Mouse (Mus musculus) E14TG2a.4 (cell line): ENCODE measurements around the gene Ehd1.

Experiments used
- CTCF ChIP-seq: conservative IDR thresholded peaks from 2 replicates; pipeline ENCODE4 v1.5.1; 2014; ENCODE audit warnings: low read length
- NANOG ChIP-seq: IDR thresholded peaks from 2 replicates; pipeline ENCODE4 v1.6.1; 2014; ENCODE audit warnings: borderline replicate concordance, low read length, mixed read lengths
- POU5F1 ChIP-seq: IDR thresholded peaks from 2 replicates; pipeline ENCODE4 v1.6.1; 2014; ENCODE audit warnings: low read length, borderline replicate concordance

- TF ChIP-seq CTCF (no peak), POU5F1 (no peak), NANOG (no peak)
Observed at GRCm38 (mm10) chr19:6347615-6348014, 71.1 kb downstream of the Ehd1 start.
